Mouse (Mus musculus): ENCODE measurements around the gene Svs4.
"Not testable (repeated sequence)": the region's sequence is repeated elsewhere in the genome, so short reads cannot be mapped to it uniquely, and the experiment has no call there.

Gene Svs4

GRCm38 (mm10) chr2:164278359-164278758 lies at the start of gene Svs4:
Gene Svs4 (minus strand): TSS chr2:164278459.
- no peak for DNase-seq (ENCODE audit: low spot score)

- no peak for DNase-seq (ENCODE audit: low spot score)
Observed at GRCm38 (mm10) chr2:164320983-164321382, 42.7 kb upstream of the Svs4 start.

- DNase-seq (ENCODE audit: low spot score) = not testable (repeated sequence)
Observed at GRCm38 (mm10) chr2:164316451-164316850, 38.2 kb upstream of the Svs4 start, which contains the start of gene Svs6. Gene Svs6 (plus strand): TSS chr2:164316751.

GRCm38 (mm10) chr2:164315460-164315859 lies 37.2 kb upstream of the Svs4 start:
- DNase-seq (ENCODE audit: low spot score) = not testable (repeated sequence)

GRCm38 (mm10) chr2:164312599-164312998 lies 34.3 kb upstream of the Svs4 start:
- no peak for DNase-seq (ENCODE audit: low spot score)

- DNase-seq (ENCODE audit: low spot score) = not testable (repeated sequence)
Observed at GRCm38 (mm10) chr2:164288968-164289367, 10.7 kb upstream of the Svs4 start, which contains the start of gene Svs3a. Gene Svs3a (plus strand): TSS chr2:164289268.

- not testable (repeated sequence) for DNase-seq (ENCODE audit: low spot score)
Observed at GRCm38 (mm10) chr2:164256540-164256939, 21.7 kb downstream of the Svs4 start, which contains the start of gene Svs3b. Gene Svs3b (minus strand): TSS chr2:164256640.

- no peak for DNase-seq (ENCODE audit: low spot score)
Observed at GRCm38 (mm10) chr2:164238366-164238765, 39.9 kb downstream of the Svs4 start, which contains the start of gene Svs2. Gene Svs2 (minus strand): TSS chr2:164238466.

- no peak for DNase-seq (ENCODE audit: low spot score)
Observed at GRCm38 (mm10) chr2:164232671-164233070, 45.6 kb downstream of the Svs4 start.

- no peak for DNase-seq (ENCODE audit: low spot score)
Observed at GRCm38 (mm10) chr2:164228361-164229070, 49.7 kb downstream of the Svs4 start.
